Mouse (Mus musculus) thymus, adult 18-20 months (tissue): ENCODE data around the gene Maco1.

Experiments
- DNase-seq, 2 experiments: peaks; one replicate each; pipeline ENCODE4 v3.0.0; 2022; ENCODE audit warnings: mixed read lengths in 2 of 2

Gene Maco1

GRCm38 (mm10) chr4:134769081-134769811 lies 83.9 kb downstream of the Maco1 start:
- DNase-seq, result no peak

GRCm38 (mm10) chr4:134768226-134768888 lies 84.8 kb downstream of the Maco1 start:
- DNase-seq, result no peak

- peak; percentile 41 to 59 for DNase-seq
Observed at GRCm38 (mm10) chr4:134767426-134768225, 85.5 kb downstream of the Maco1 start, which contains the start of gene Ldlrap1. Gene Ldlrap1 (minus strand): TSS chr4:134768024.

DNA sequence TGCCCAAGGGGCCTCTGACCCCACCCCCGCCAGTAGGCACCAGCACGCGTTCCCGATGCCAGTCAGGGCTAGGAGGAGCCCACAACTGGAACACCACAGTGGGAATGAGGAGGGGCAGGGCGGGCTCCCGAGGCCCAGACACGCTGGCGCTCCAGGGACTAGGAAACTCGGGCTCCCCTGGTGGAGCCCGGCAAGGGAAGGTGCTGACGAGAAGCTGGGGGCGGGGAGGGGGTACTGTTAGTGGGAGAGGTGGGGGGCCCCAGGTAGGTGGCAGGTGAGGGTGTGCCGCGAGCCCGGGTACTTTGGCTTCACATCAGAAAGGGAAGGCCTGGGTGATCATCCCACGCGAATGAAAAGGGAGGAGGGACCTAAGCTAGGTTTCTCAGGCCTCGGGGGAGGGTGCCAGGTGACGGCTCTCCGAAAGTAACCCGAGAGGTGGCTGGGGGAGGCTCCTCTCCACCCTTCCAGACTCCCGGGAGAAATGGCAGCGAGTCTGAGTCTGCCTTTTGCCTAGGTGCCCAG lies 86.2 kb downstream of the Maco1 start:
- no peak for DNase-seq

GRCm38 (mm10) chr4:134766277-134766676 lies 86.9 kb downstream of the Maco1 start:
- DNase-seq, result no peak

DNA sequence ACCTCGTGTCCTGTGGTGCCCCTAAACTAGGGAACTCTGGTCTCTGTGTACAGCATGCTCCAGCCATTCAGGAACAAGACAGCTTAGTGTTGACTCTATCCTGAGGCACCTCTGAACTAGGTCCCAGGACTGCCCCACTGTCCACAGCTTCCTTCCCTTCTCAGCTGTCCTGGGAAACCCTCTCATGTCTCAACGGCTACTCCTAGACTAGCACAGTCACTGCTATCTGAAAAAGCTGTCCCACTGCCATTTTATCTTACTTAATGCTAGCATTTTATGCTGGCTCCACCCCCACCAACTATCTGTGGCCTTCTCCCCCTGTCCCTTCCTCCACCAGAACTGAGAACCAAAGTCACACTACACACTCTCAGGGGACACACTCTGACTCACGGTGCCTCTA lies 88.8 kb downstream of the Maco1 start:
- no peak for DNase-seq

- DNase-seq, result no peak
Observed at GRCm38 (mm10) chr4:134762360-134762759, 90.8 kb downstream of the Maco1 start.

DNA sequence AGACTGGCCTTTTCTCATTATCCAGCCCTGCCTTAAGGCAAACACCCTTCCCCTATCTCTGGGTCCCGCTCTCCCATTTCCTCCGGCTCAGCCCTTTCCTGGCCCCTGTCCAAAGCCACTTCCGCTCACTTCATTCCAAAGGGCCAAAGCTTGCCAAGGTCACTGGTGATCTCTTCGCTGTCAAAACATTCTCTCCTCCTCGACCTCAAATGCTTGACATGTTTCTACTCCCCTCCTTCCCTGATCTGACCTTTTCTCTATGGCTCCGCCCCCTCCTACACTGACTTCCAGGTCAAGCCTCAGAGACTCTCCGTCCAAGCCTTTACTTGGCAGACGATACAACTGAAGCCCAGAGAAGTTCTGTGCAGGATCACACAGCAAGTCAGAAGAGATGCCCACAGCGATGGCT lies 92.3 kb downstream of the Maco1 start:
- no peak for DNase-seq

DNA sequence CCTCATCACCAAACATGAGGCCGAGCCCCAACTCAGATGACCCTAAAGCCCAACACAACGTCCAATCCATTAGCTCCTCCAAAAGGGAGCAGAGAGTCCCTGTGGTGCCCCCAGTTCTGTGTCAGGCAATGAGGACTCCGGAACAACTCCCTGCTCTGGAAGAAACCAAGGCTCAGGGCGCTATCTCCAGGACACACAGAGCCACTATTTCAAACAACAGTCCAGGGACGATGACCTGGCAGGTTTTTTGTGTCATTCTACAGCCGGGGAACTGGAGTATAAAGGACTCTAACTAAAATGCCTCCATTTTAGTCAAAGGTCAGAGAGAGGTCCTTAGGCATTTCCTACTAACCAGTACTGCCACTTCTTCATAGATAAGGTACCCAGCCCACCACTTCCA lies 92.9 kb downstream of the Maco1 start:
- DNase-seq, result no peak

GRCm38 (mm10) chr4:134759564-134759963 lies 93.6 kb downstream of the Maco1 start:
- DNase-seq, result no peak

- DNase-seq, result no peak
Observed at GRCm38 (mm10) chr4:134758922-134759321, 94.2 kb downstream of the Maco1 start.

GRCm38 (mm10) chr4:134758367-134758766 lies 94.8 kb downstream of the Maco1 start:
- DNase-seq, result no peak

- DNase-seq, result no peak
Observed at GRCm38 (mm10) chr4:134756953-134757352, 96.2 kb downstream of the Maco1 start.

DNA sequence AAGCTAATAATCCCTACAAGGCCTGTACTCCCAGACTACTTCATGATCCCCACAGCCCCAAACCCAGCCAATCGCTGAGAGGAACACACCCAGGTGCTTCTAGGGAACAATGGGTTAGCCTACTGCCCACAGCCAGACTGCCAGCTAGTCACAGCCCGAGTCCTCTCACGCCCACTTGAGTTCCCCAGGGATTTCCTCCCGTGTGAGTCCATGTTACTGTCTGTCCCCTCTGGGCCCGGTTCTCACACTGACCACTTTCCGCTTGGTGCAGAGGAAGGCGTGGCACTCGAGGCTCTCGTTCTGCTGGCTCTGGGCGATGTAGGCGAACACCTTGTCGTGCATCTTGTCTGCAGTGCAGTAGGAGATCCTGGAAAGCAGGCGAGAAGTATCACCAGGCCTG lies 98.2 kb downstream of the Maco1 start:
- DNase-seq, result no peak

- DNase-seq, result peak in 1 of 2 experiments; percentile 53
Observed at GRCm38 (mm10) chr4:134754371-134754770, 98.8 kb downstream of the Maco1 start.

DNA sequence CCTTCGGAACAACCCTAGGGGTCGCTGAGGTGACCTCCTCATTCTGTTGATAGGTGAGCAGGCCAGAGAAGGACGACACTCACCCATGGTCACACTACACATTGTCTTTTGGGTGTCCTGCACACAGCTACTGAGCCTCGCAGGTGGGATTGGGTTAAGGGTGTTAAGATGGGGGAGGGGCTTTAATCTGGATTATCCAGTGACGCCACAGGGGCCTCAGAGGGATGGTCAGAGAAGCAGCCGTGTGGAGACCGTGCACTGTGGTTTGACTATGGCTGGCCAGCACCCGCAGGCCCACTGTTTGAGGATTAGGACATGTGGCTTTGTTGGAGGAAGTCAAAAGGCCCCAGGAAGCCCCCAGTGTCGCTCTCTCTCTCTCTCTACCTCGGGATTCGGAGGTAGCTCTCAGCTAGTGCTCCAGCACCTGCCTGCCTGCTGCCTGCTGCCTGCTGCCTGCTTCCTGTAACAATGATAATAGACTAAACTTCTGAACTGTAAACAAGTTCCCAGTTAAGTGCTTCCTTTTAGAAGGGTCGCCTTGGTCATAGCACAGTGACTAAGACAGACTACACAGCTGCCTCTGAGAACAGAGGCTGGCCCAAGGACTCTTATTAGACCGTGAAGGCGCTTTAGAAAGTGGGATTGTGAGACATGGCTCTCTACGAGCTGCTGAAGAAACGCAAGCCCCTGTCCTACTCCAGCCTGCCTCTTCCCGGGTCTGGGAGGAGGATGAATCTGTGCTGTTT lies 99.5 kb downstream of the Maco1 start:
- peak in 1 of 2 experiments; percentile 53 for DNase-seq

DNA sequence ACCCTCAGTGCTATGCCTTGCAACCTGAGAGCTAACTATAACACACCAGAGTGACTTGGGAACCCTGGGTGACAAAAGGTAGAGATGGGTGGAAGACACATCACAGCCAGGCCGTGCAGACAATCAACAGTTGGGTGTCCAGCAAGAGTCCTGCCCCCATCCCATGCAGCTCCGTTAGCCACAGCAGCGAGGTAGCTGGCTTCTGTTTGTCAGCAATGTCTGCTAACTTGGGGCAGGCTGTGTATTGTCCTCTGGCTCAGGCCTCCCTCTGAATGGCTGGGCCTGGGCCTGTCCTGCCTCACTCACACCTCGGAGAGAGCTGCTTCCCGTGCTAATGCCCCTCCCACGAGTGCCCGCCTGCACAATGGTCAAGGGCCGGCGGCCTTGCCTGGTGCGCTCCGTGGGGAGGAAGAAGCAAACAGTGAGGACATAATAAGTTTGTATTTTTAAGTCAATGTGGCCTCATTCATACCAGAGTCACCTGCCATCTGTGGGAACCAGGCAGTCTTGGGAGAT lies 100.2 kb downstream of the Maco1 start:
- no peak for DNase-seq
